Mouse (Mus musculus) embryonic facial prominence, embryonic 14.5 days (tissue): ENCODE results near the gene Abcb4. TPM values are rescaled to one million over a fixed set of nuclear protein-coding genes. Genes with fewer than 3 reads are reported as not detected.
A peak's percentile ranks its signal among the peaks of the same experiment; 100 is the strongest.

Source experiments
- ATAC-seq: fragments of 200-750 bp; cut with Nextera tagmentation; 2 replicates; pipeline ENCODE4 v1.8.0; 2017; ENCODE audit warnings: low read depth, moderate number of reproducible peaks, moderate TSS enrichment
- DNase-seq: peaks from one replicate; pipeline ENCODE4 v3.0.0-alpha.2; 2015; ENCODE audit warnings: low spot score
- H3K27ac ChIP-seq: fragments of 300-500 bp; sonication (generic); replicated peaks from 2 replicates; pipeline ENCODE4 v1.5.1; 2014; ENCODE audit warnings: low read depth, mild to moderate bottlenecking, low read length, moderate library complexity
- H3K27me3 ChIP-seq: fragments of 300-500 bp; sonication (generic); replicated peaks from 2 replicates; pipeline ENCODE4 v1.6.1; 2014; ENCODE audit warnings: low read length; ENCODE audit not compliant: control insufficient read depth, insufficient read depth
- H3K36me3 ChIP-seq: fragments of 300-500 bp; sonication (generic); 2 replicates; pipeline ENCODE4 v1.6.1; 2014; ENCODE audit warnings: low read length, mixed read lengths; ENCODE audit not compliant: control insufficient read depth, insufficient read depth
- H3K4me1 ChIP-seq: fragments of 300-500 bp; sonication (generic); 2 replicates; pipeline ENCODE4 v1.6.1; 2014; ENCODE audit warnings: antibody characterized with exemption, low read length; ENCODE audit not compliant: control insufficient read depth, insufficient read depth
- H3K4me2 ChIP-seq: fragments of 300-500 bp; sonication (generic); 2 replicates; pipeline ENCODE4 v1.6.1; 2014; ENCODE audit warnings: low read depth, mild to moderate bottlenecking, low read length, moderate library complexity, mixed read lengths
- H3K4me3 ChIP-seq: fragments of 300-500 bp; sonication (generic); 2 replicates; pipeline ENCODE4 v1.5.1; 2014; ENCODE audit warnings: low read depth, mild to moderate bottlenecking, low read length
- H3K9ac ChIP-seq: fragments of 300-500 bp; sonication (generic); 2 replicates; pipeline ENCODE4 v1.6.1; 2014; ENCODE audit warnings: low read depth, mild to moderate bottlenecking, low read length, moderate library complexity, mixed read lengths
- H3K9me3 ChIP-seq: fragments of 300-500 bp; sonication (generic); 2 replicates; pipeline ENCODE4 v1.6.1; 2016; ENCODE audit warnings: low read length; ENCODE audit not compliant: control insufficient read depth
- WGBS: fragments of 180-500 bp; shearing (Covaris S2); extraction: QIAGEN DNeasy Blood & Tissue Kit; methylation state at CpG from one replicate; pipeline ENCODE4 v1.1.7; 2014; 5-methylcytosine and 5-hydroxymethylcytosine counted together
- polyA plus RNA-seq: library from polyadenylated mRNA; unstranded; fragments of >200 nt; fragmentation: Nextera tagmentation; extraction: Ambion mirVana; gene quantifications from 2 replicates; pipeline ENCODE4 v1.2.1, GENCODE M21; 2014

The Abcb4 gene
- polyA plus RNA-seq, 1 experiment from 2014 or later = 0.47 TPM

DNA sequence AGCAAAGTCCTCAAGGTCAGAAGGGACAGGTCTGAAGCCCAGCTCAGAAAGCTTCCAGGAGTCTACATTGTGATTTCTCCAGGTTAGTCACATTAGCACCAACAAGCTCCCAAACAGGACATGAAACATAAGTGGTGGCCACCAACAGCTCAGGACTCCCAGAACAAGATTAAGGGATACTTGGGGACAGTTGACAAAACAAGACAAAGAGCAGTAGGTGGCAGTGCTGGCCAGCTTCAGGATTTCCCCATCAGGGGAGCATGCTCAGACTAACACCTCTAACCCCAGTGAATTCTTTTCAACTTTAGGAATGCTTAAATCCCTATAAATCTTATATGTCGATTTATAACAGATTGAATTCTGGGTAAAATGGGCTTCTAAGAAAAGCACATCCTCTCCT is 25.5 kb upstream of the Abcb4 start:
- no peaks in the 10 kb centered on the region for H3K36me3 ChIP-seq

DNA sequence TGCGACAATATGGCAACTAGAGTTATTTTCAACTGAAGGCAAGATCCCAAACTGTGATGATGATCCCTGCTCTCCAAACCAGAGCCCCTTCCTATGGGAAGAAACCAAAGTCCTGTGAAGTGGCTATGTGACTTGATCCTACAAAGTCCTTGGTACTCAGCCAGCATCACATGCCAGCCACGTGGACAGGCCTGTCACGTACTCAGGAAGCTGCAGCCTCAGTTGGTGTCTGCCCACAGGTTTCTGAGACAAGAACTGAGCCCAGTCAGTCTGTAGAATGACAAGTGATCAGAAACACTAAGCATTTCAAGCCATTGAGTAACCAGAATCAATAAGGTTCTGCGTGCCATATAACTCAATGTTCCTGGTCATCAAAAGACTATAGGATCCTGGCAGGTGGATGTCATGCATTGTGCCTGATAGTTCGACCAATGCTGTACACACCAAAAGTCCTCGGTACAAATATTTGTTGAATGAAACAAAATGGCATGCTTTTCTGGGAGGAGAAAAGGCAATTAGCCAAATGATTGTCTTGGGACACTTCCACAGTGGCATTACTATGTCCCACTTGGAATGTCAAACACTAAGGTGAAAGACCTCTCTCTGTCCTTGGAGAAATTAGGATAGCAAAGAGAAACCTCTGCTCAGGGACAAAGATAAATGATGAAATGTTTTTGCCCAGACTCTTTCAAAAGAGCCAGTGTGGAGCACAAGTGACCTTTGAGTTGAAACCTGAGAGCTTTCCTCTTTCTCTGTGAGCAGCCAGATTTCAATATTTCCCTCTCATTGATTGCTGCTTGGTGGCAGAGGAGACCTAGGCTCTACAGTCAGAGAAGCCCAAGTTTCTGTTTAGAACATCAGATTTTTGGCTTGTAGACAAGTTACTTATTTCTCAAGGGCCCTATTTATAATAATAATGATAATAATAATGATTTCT is 20.3 kb upstream of the Abcb4 start:
- Histone ChIP-seq H3K9ac (no peak overlapping the region), H3K4me3 (no peak overlapping the region), H3K27ac (no peak overlapping the region), H3K4me1 (no peaks in the 10 kb centered on the region), H3K9me3 (no peaks in the 10 kb centered on the region), H3K36me3 (no peaks in the 10 kb centered on the region), H3K4me2 (no peak overlapping the region), H3K27me3 (no peaks in the 10 kb centered on the region)
- ATAC-seq = no peak
- 81% methylated on average over 6 of the region's 6 CpGs for WGBS
- DNase-seq = no peak

More for the DNA sequence above, 25.5 kb upstream of the Abcb4 start:
- Histone ChIP-seq H3K27me3 (no peaks in the 10 kb centered on the region), H3K4me1 (no peaks in the 10 kb centered on the region), H3K9ac (no peak overlapping the region), H3K4me2 (no peak overlapping the region), H3K27ac (no peak overlapping the region), H3K9me3 (no peaks in the 10 kb centered on the region), H3K4me3 (no peak overlapping the region)
- 16% methylated on average over 1 of the region's 1 CpGs for WGBS
- ATAC-seq (no peak), DNase-seq (peak; percentile 6)

DNA sequence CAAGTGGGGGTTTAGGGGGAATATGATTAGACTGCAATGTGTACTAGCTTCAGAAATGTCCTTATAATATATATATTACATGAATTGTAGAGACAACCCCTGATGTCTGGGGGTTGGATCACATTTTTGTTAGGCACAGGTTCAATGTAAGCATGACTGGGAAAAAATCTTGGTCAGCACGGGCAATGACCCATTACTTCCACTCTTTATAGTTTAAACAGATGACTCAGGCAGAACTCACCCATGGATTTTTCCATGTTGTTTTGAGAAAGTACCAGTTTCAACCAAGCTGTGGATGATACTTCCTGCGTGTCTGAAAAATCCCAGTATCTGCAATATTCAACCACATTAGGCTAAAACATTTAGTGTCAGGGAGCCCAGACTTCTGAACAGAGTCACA is 16.4 kb upstream of the Abcb4 start:
- DNase-seq (no peak), ATAC-seq (no peak)
- no peak overlapping the region for H3K4me2 ChIP-seq
- WGBS = 78% methylated on average over 2 of the region's 2 CpGs
- no peak overlapping the region for H3K4me3 ChIP-seq
- no peak overlapping the region for H3K9ac ChIP-seq
- no peaks in the 10 kb centered on the region for H3K36me3 ChIP-seq
- H3K4me1 ChIP-seq = no peaks in the 10 kb centered on the region
- no peaks in the 10 kb centered on the region for H3K9me3 ChIP-seq
- H3K27me3 ChIP-seq = no peaks in the 10 kb centered on the region
- H3K27ac ChIP-seq = no peak overlapping the region

DNA sequence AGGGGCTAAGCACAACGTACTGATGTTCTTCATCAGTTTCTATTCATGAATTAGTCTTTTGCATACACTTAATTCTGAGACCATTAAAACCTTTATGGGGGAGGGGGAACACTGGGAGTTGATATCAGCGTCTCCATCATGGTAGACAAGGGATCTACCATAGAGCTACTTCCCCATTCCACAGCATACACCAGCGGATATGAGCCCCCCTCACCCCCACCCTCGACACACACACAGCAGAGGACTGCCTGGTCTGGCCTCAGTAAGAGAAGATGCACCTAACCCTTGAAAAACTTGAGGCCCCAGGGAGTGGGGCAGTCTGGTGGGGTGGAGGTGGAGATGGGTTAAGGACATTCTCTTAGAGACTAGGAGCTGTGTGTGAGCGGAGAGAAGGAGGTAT is 15.7 kb upstream of the Abcb4 start:
- Histone ChIP-seq H3K27me3 (no peaks in the 10 kb centered on the region), H3K9me3 (no peaks in the 10 kb centered on the region), H3K36me3 (no peaks in the 10 kb centered on the region), H3K9ac (no peak overlapping the region), H3K4me2 (no peak overlapping the region), H3K4me3 (no peak overlapping the region), H3K4me1 (no peaks in the 10 kb centered on the region), H3K27ac (no peak overlapping the region)
- no peak for DNase-seq
- 78% methylated on average over 5 of the region's 5 CpGs for WGBS
- no peak for ATAC-seq

DNA sequence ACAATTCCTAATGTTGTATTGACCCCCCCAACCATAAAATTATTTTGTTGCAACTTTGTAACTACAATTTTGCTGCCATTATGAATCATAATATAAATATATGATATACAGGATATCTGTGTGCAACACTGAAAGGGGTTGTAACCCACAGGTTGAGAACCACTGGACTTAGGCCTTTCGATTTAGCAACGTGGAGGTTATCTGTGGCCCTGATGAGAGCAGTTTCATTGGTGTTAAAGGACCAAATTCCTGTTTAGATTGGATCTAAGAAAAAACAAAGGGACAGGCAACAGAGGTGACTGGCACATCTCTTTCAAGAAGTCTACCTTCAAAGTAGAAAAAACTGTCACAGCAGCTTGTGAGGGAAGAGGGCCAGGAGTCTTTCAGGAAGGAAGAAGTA is 7.7 kb upstream of the Abcb4 start:
- H3K27me3 ChIP-seq = no peaks in the 10 kb centered on the region
- no peak overlapping the region for H3K4me2 ChIP-seq
- no peaks in the 10 kb centered on the region for H3K36me3 ChIP-seq
- no peak for DNase-seq
- no peak overlapping the region for H3K9ac ChIP-seq
- WGBS = 84% methylated on average over 2 of the region's 2 CpGs
- H3K4me3 ChIP-seq = no peak overlapping the region
- peaks cover under 1% of the 10 kb centered on the region; the same call in 1 of the 2 replicates for H3K9me3 ChIP-seq
- H3K4me1 ChIP-seq = no peaks in the 10 kb centered on the region
- no peak overlapping the region for H3K27ac ChIP-seq
- ATAC-seq = no peak

DNA sequence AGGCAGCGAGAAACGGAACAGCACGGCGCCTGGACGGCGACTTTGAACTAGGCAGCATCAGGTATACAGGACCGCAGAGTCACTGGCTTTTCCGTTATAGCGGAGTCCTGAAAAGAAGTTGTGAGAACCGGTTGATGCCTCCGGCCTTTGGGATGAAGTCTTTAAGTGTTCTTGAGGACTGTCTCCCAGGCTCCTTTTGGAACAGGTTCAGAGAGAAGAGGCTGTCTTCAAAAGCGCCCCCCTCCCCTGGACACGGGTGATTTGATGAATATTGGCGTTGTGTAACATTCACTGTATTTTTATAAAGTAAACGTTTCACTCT is 548 bp downstream of the Abcb4 start:
- 11% methylated on average over 15 of the region's 15 CpGs for WGBS
- Histone ChIP-seq H3K4me3 (peak overlapping the region; percentile 63), H3K27ac (no peak overlapping the region), H3K9me3 (peaks cover 4% of the 10 kb centered on the region; the same call in 1 of the 2 replicates), H3K4me1 (0 out of 2 replicates have a peak, but pooled peaks cover 6% of the 10 kb centered on the region), H3K36me3 (no peaks in the 10 kb centered on the region), H3K4me2 (peak overlapping the region; percentile 95), H3K27me3 (peaks cover 24% of the 10 kb centered on the region), H3K9ac (peak overlapping the region; percentile 65)
- DNase-seq (no peak), ATAC-seq (no peak)

DNA sequence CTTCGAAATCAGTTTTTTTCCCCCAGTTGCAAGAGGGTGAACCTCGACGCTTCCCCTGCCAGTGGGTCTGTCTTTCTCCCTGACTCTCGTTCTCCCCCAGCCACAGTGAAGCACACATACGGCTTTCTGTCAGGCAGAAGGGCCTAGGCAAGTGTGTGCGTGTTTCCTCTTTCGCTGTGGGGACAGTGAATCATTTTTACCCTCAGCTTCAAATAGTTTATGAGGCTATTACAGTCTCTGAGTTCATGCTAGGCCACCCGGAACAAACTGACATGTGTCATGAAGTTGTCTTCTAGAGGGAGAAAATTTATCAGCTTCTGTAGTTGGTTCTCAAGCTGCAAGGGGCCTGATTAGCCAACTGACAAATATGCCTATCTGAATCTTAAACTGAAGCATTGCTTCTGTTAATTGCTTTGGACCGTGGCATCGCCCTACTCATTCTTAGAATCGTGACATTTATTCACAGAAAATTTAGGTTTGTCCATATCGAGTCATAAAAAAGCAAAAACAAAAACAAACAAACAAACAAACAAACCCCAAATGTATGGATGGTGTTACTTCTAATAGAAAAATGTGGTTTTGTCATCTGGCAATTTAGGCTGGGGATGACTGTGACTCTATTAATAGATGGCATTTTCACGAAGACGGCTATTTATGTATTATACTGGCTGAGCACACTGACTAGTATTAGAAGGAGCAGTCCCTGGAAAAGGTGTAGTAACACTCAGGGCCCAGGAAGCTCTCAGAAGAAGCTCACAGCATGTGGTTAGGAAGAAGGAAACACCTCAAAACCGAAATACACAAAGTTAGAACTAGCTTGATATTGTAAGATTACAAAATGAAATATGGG is 1.3 kb downstream of the Abcb4 start:
- Histone ChIP-seq H3K4me1 (0 out of 2 replicates have a peak, but pooled peaks cover 6% of the 10 kb centered on the region), H3K27me3 (peaks cover 24% of the 10 kb centered on the region), H3K4me2 (no peak overlapping the region), H3K9me3 (peaks cover 4% of the 10 kb centered on the region; the same call in 1 of the 2 replicates), H3K27ac (no peak overlapping the region), H3K36me3 (no peaks in the 10 kb centered on the region), H3K9ac (no peak overlapping the region), H3K4me3 (no peak overlapping the region)
- whole genome bisulfite sequencing = 65% methylated on average over 15 of the region's 15 CpGs
- ATAC-seq = no peak
- DNase-seq = no peak

DNA sequence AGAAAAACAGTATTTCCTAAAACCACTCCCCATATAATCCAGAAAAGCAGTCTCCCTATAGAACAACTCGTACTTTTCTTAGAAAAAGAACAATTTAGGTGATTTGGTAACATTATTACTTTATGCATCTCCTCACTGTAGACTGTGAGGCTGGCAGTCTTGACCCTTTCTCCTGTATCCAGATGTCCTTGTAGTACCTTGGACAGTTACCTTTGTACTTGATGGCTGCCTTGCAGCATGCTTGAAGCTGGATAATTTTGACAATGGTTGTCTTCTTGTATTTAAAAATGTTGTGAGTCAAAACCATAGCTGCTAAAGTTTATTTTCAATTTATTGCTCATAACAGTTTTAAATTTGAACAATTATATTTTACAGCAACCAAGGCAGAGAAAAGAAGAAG is 2.7 kb downstream of the Abcb4 start:
- Histone ChIP-seq H3K4me2 (no peak overlapping the region), H3K27me3 (peaks cover 24% of the 10 kb centered on the region), H3K9ac (no peak overlapping the region), H3K4me3 (no peak overlapping the region), H3K9me3 (no peaks in the 10 kb centered on the region), H3K4me1 (0 out of 2 replicates have a peak, but pooled peaks cover 6% of the 10 kb centered on the region), H3K27ac (no peak overlapping the region), H3K36me3 (no peaks in the 10 kb centered on the region)
- WGBS = 72% methylated on average over 1 of the region's 1 CpGs
- ATAC-seq (no peak), DNase-seq (peak; percentile 20)
